Mouse (Mus musculus) liver (tissue): ENCODE data around the gene Olfr849.

Source experiments
- DNase-seq: peaks from one replicate; pipeline ENCODE4 v3.0.0-alpha.2; 2020; ENCODE audit warnings: mixed read lengths

The Olfr849 gene

GRCm38 (mm10) chr9:19439966-19440365 is at the start of gene Olfr849:
TSS of gene Olfr849 (plus strand) at chr9:19440266.
- DNase-seq: no peak

GRCm38 (mm10) chr9:19478148-19478547 is 38.1 kb downstream of the Olfr849 start, which contains the start of gene Olfr850:
TSS of gene Olfr850 (minus strand) at chr9:19478248.
- DNase-seq: no peak

GRCm38 (mm10) chr9:19492995-19493394 is 52.9 kb downstream of the Olfr849 start, which contains the start of gene Olfr851:
TSS of gene Olfr851 (plus strand) at chr9:19493295.
- DNase-seq: no peak
